Mouse (Mus musculus) intestine, embryonic 14.5 days (tissue): Measurements from ENCODE around the gene Ermp1. TPM values are rescaled to one million over a fixed set of nuclear protein-coding genes. Genes with fewer than 3 reads are reported as not detected.

ENCODE experiments used
- ATAC-seq: fragments of 200-750 bp; cut with Nextera tagmentation; replicated peaks from 2 replicates; pipeline ENCODE4 v1.8.0; 2017; ENCODE audit warnings: low read depth, moderate number of reproducible peaks, moderate TSS enrichment, moderate library complexity; ENCODE audit not compliant: low FRiP score, low TSS enrichment
- DNase-seq: peaks from one replicate; pipeline ENCODE4 v3.0.0-alpha.2; 2018; ENCODE audit warnings: low spot score
- H3K27ac ChIP-seq: fragments of 300-500 bp; sonication (generic); 2 replicates; pipeline ENCODE4 v1.5.1; 2014; ENCODE audit warnings: low read depth, mild to moderate bottlenecking, control low read depth
- H3K27me3 ChIP-seq: fragments of 300-500 bp; sonication (generic); replicated peaks from 2 replicates; pipeline ENCODE4 v1.6.1; 2014; ENCODE audit warnings: low read length, control low read depth; ENCODE audit not compliant: control insufficient read depth, insufficient read depth
- H3K36me3 ChIP-seq: fragments of 300-500 bp; sonication (generic); 2 replicates; pipeline ENCODE4 v1.6.1; 2014; ENCODE audit warnings: low read length, control low read depth; ENCODE audit not compliant: control insufficient read depth, insufficient read depth
- H3K4me1 ChIP-seq: fragments of 300-500 bp; sonication (generic); replicated peaks from 2 replicates; pipeline ENCODE4 v1.6.1; 2014; ENCODE audit warnings: low read length, control low read depth, mixed read lengths; ENCODE audit not compliant: control insufficient read depth, insufficient read depth
- H3K4me2 ChIP-seq: fragments of 300-500 bp; sonication (generic); 2 replicates; pipeline ENCODE4 v1.6.1; 2014; ENCODE audit warnings: low read length
- H3K4me3 ChIP-seq: fragments of 300-500 bp; sonication (generic); 2 replicates; pipeline ENCODE4 v1.5.1; 2014; ENCODE audit warnings: low read depth, low read length, control low read depth, mixed read lengths
- H3K9ac ChIP-seq: fragments of 300-500 bp; sonication (generic); 2 replicates; pipeline ENCODE4 v1.6.1; 2014; ENCODE audit warnings: mild to moderate bottlenecking, low read length
- H3K9me3 ChIP-seq: fragments of 300-500 bp; sonication (generic); 2 replicates; pipeline ENCODE4 v1.6.1; 2016; ENCODE audit warnings: low read length, control low read depth; ENCODE audit not compliant: control insufficient read depth
- WGBS: fragments of 180-500 bp; shearing (Covaris S2); extraction: QIAGEN DNeasy Blood & Tissue Kit; methylation state at CpG from one replicate; pipeline ENCODE4 v1.1.7; 2014; 5-methylcytosine and 5-hydroxymethylcytosine counted together
- polyA plus RNA-seq: library from polyadenylated mRNA; unstranded; fragments of >200 nt; fragmentation: Nextera tagmentation; extraction: Ambion mirVana; gene quantifications from 2 replicates; pipeline ENCODE4 v1.2.1, GENCODE M21; 2014

Gene Ermp1
- 8.4 and 8.9 TPM in 2 replicates for polyA plus RNA-seq

- no peaks in the 10 kb centered on the region for H3K4me1 ChIP-seq
- DNase-seq (peak; percentile 99), ATAC-seq (peak; percentile 92)
- no peaks in the 10 kb centered on the region for H3K36me3 ChIP-seq
- peak within 1 kb of the TSS; percentile 59 for H3K4me2 ChIP-seq
- no peaks in the 10 kb centered on the region for H3K27me3 ChIP-seq
- under 1% methylated on average over 85 of the region's 90 CpGs for WGBS
- peak within 1 kb of the TSS; percentile 83 for H3K4me3 ChIP-seq
- H3K27ac ChIP-seq, result peak within 1 kb of the TSS; percentile 77
- peak within 1 kb of the TSS; percentile 81 for H3K9ac ChIP-seq
- peaks cover 3% of the 10 kb centered on the region; the same call in 1 of the 2 replicates for H3K9me3 ChIP-seq
Measured at GRCm38 (mm10) chr19:29647651-29648549, at the start of gene Ermp1. Gene Ermp1 (minus strand): TSS chr19:29648415.

GRCm38 (mm10) chr19:29697245-29697874 lies 49.1 kb upstream of the Ermp1 start, which contains the start of gene Mlana:
Gene Mlana (plus strand): TSS chr19:29697824.
- DNase-seq (no peak), ATAC-seq (no peak)
- Histone ChIP-seq H3K4me2 (no peak within 1 kb of the TSS), H3K9ac (no peak within 1 kb of the TSS), H3K4me1 (no peaks in the 10 kb centered on the region), H3K27me3 (no peaks in the 10 kb centered on the region), H3K36me3 (no peaks in the 10 kb centered on the region), H3K4me3 (no peak within 1 kb of the TSS), H3K27ac (no peak within 1 kb of the TSS), H3K9me3 (0 out of 2 replicates have a peak, but pooled peaks cover 2% of the 10 kb centered on the region)
- WGBS, result 70% methylated on average over 3 of the region's 3 CpGs

GRCm38 (mm10) chr19:29696840-29697239 lies 48.6 kb upstream of the Ermp1 start:
- ATAC-seq, result no peak
- no peak for DNase-seq
- Histone ChIP-seq H3K4me3 (no peak overlapping the region), H3K36me3 (no peaks in the 10 kb centered on the region), H3K27ac (no peak overlapping the region), H3K9ac (no peak overlapping the region), H3K9me3 (0 out of 2 replicates have a peak, but pooled peaks cover 2% of the 10 kb centered on the region), H3K4me1 (no peaks in the 10 kb centered on the region), H3K4me2 (no peak overlapping the region), H3K27me3 (no peaks in the 10 kb centered on the region)

GRCm38 (mm10) chr19:29696309-29696708 lies 48.1 kb upstream of the Ermp1 start:
- WGBS, result 94% methylated on average over 4 of the region's 4 CpGs
- Histone ChIP-seq H3K4me2 (no peak overlapping the region), H3K4me3 (no peak overlapping the region), H3K27me3 (no peaks in the 10 kb centered on the region), H3K27ac (no peak overlapping the region), H3K9me3 (0 out of 2 replicates have a peak, but pooled peaks cover 2% of the 10 kb centered on the region), H3K9ac (no peak overlapping the region), H3K4me1 (no peaks in the 10 kb centered on the region), H3K36me3 (no peaks in the 10 kb centered on the region)
- DNase-seq (no peak), ATAC-seq (no peak)

GRCm38 (mm10) chr19:29695071-29695470 lies 46.9 kb upstream of the Ermp1 start:
- no peak overlapping the region for H3K4me2 ChIP-seq
- H3K36me3 ChIP-seq, result no peaks in the 10 kb centered on the region
- no peaks in the 10 kb centered on the region for H3K27me3 ChIP-seq
- H3K4me3 ChIP-seq, result no peak overlapping the region
- ATAC-seq, result no peak
- H3K9me3 ChIP-seq, result 0 out of 2 replicates have a peak, but pooled peaks cover 2% of the 10 kb centered on the region
- DNase-seq, result no peak
- H3K27ac ChIP-seq, result no peak overlapping the region
- no peak overlapping the region for H3K9ac ChIP-seq
- H3K4me1 ChIP-seq, result no peaks in the 10 kb centered on the region
- WGBS, result 89% methylated on average over 10 of the region's 10 CpGs

- ATAC-seq (no peak), DNase-seq (peak; percentile 80)
- H3K27me3 ChIP-seq, result peaks cover 18% of the 10 kb centered on the region; the same call in 1 of the 2 replicates
- H3K4me3 ChIP-seq, result no peak overlapping the region
- 51% methylated on average over 16 of the region's 16 CpGs for WGBS
- no peak overlapping the region for H3K9ac ChIP-seq
- H3K36me3 ChIP-seq, result no peaks in the 10 kb centered on the region
- no peak overlapping the region for H3K27ac ChIP-seq
- H3K4me1 ChIP-seq, result no peaks in the 10 kb centered on the region
- peaks cover 12% of the 10 kb centered on the region; the same call in 1 of the 2 replicates for H3K9me3 ChIP-seq
- no peak overlapping the region for H3K4me2 ChIP-seq
Measured at GRCm38 (mm10) chr19:29683844-29684540, 35.8 kb upstream of the Ermp1 start.

GRCm38 (mm10) chr19:29680182-29681152 lies 32.3 kb upstream of the Ermp1 start:
- Histone ChIP-seq H3K9ac (no peak overlapping the region), H3K36me3 (no peaks in the 10 kb centered on the region), H3K4me2 (no peak overlapping the region), H3K27me3 (peaks cover 27% of the 10 kb centered on the region; the same call in 1 of the 2 replicates), H3K9me3 (peaks cover 12% of the 10 kb centered on the region; the same call in 1 of the 2 replicates), H3K4me1 (no peaks in the 10 kb centered on the region), H3K4me3 (no peak overlapping the region), H3K27ac (no peak overlapping the region)
- ATAC-seq (no peak), DNase-seq (no peak)
- WGBS, result 55% methylated on average over 13 of the region's 13 CpGs
